In genomic region chr2:143806924-143807664, GRCm38 (mm10) we compare ENCODE assay signal across 15 mouse cellular contexts. TPM values are rescaled to one million over a fixed set of nuclear protein-coding genes. Genes with fewer than 3 reads are reported as not detected.
DNase-seq lines count a peak whose midpoint lies in the region; ATAC-seq and TF ChIP-seq lines count a peak whose summit lies in the region.
"Had no signal": no experiment of that assay in that cellular context is flagged by ENCODE, and none has a peak within 500 bp of the region (broad histone marks: within the 10 kb centered on the region; RNA-seq: fewer than 3 reads in every experiment).

No protein-coding gene starts in this region.

- H3K9me3 ChIP-seq in heart, postnatal 0 days (replicated peaks; ENCODE audit: control insufficient read depth, low read length) = no peaks in the 10 kb centered on the region
- H3K9me3 ChIP-seq in neural tube, embryonic 11.5 days (ENCODE audit: control insufficient read depth, low read length) = no peaks in the 10 kb centered on the region
- no peaks in the 10 kb centered on the region for H3K9me3 ChIP-seq in lung, embryonic 16.5 days (ENCODE audit: control insufficient read depth, low read length)
- H3K9me3 ChIP-seq in midbrain, embryonic 16.5 days (replicated peaks; ENCODE audit: control insufficient read depth, low read length, poor library complexity, severe bottlenecking) = no peaks in the 10 kb centered on the region
- H3K9me3 ChIP-seq: embryonic facial prominence, embryonic 13.5 days; liver, embryonic 15.5 days had no signal

- no peak for ATAC-seq in heart, postnatal 0 days (ENCODE audit: insufficient read depth, low read depth)
- 0 out of 2 replicates have a peak, but pooled peaks have one; percentile 60 for ATAC-seq in neural tube, embryonic 11.5 days (ENCODE audit: insufficient read depth, low FRiP score, low TSS enrichment)
- ATAC-seq in lung, embryonic 16.5 days (ENCODE audit: low read depth) = peak; percentile 79
- 0 out of 2 replicates have a peak, but pooled peaks have one; percentile 17 for ATAC-seq in midbrain, embryonic 16.5 days
- ATAC-seq: forebrain, embryonic 14.5 days had no signal

- no peak overlapping the region for H3K4me3 ChIP-seq in heart, postnatal 0 days (ENCODE audit: low read depth, low read length)
- no peak overlapping the region for H3K4me3 ChIP-seq in neural tube, embryonic 11.5 days (ENCODE audit: low read depth, low read length)
- no peak overlapping the region for H3K4me3 ChIP-seq in lung, embryonic 16.5 days (ENCODE audit: low read length)
- H3K4me3 ChIP-seq in midbrain, embryonic 16.5 days (ENCODE audit: low read depth, low read length) = no peak overlapping the region
- H3K4me3 ChIP-seq: embryonic facial prominence, embryonic 13.5 days; layer of hippocampus, adult 2 months; liver, embryonic 15.5 days had no signal

- no peak for TF ChIP-seq CTCF in heart, postnatal 0 days (IDR thresholded peaks at IDR 0.05; ENCODE audit: low read depth)

- intact Hi-C loops in heart, postnatal 10 days (cut with DNase I) = no loop called here

- no peaks in the 10 kb centered on the region for H3K36me3 ChIP-seq in heart, postnatal 0 days (replicated peaks; ENCODE audit: control insufficient read depth, insufficient read depth, low read length)
- H3K36me3 ChIP-seq in neural tube, embryonic 11.5 days (ENCODE audit: control insufficient read depth, insufficient read depth, low read length) = no peaks in the 10 kb centered on the region
- no peaks in the 10 kb centered on the region for H3K36me3 ChIP-seq in lung, embryonic 16.5 days (ENCODE audit: control insufficient read depth, insufficient read depth, low read length)
- H3K36me3 ChIP-seq in midbrain, embryonic 16.5 days (ENCODE audit: control insufficient read depth, insufficient read depth, low read length) = no peaks in the 10 kb centered on the region
- H3K36me3 ChIP-seq: embryonic facial prominence, embryonic 13.5 days; liver, embryonic 15.5 days had no signal

- H3K4me1 ChIP-seq in heart, postnatal 0 days (ENCODE audit: control insufficient read depth, insufficient read depth) = no peaks in the 10 kb centered on the region
- no peaks in the 10 kb centered on the region for H3K4me1 ChIP-seq in neural tube, embryonic 11.5 days (ENCODE audit: control insufficient read depth, insufficient read depth, low read length)
- no peaks in the 10 kb centered on the region; the same call in none of the 2 replicates for H3K4me1 ChIP-seq in lung, embryonic 16.5 days (replicated peaks; ENCODE audit: control insufficient read depth, insufficient read depth, low read length)
- H3K4me1 ChIP-seq in midbrain, embryonic 16.5 days (ENCODE audit: control insufficient read depth, insufficient read depth, low read length) = no peaks in the 10 kb centered on the region
- H3K4me1 ChIP-seq: embryonic facial prominence, embryonic 13.5 days; liver, embryonic 15.5 days had no signal

- no peak overlapping the region for H3K27ac ChIP-seq in heart, postnatal 0 days (ENCODE audit: low read depth)
- no peak overlapping the region for H3K27ac ChIP-seq in neural tube, embryonic 11.5 days (ENCODE audit: low read depth, low read length)
- H3K27ac ChIP-seq in lung, embryonic 16.5 days (ENCODE audit: low read length) = peak overlapping the region; percentile 79
- no peak overlapping the region for H3K27ac ChIP-seq in midbrain, embryonic 16.5 days (ENCODE audit: low read length)
- H3K27ac ChIP-seq: embryonic facial prominence, embryonic 13.5 days; layer of hippocampus, adult 2 months; liver, embryonic 15.5 days had no signal

- no peak for DNase-seq in heart, postnatal 0 days (ENCODE audit: low spot score)
- no peak for DNase-seq in heart, postnatal 10 days
- no peak for DNase-seq in neural tube, embryonic 11.5 days (ENCODE audit: low spot score)
- DNase-seq in neural tube, embryonic 10.5 days (ENCODE audit: extremely low spot score, low spot score) = no peak
- DNase-seq in cerebellum, postnatal 25 days = no peak
- no peak for DNase-seq in layer of hippocampus, adult 8-10 months (ENCODE audit: low spot score in 2 of 2)
- DNase-seq: cerebellum, adult 9-11 months; gastrocnemius, postnatal 10 days; right cerebral cortex, postnatal 25 days had no signal

- no peaks in the 10 kb centered on the region for H3K27me3 ChIP-seq in heart, postnatal 0 days (ENCODE audit: control insufficient read depth, insufficient read depth, low read length)
- H3K27me3 ChIP-seq in neural tube, embryonic 11.5 days (ENCODE audit: control insufficient read depth, insufficient read depth, low read length) = no peaks in the 10 kb centered on the region
- no peaks in the 10 kb centered on the region for H3K27me3 ChIP-seq in lung, embryonic 16.5 days (ENCODE audit: control insufficient read depth, insufficient read depth, low read depth, low read length)
- no peaks in the 10 kb centered on the region for H3K27me3 ChIP-seq in midbrain, embryonic 16.5 days (ENCODE audit: control insufficient read depth, insufficient read depth, low read depth, low read length)
- H3K27me3 ChIP-seq: embryonic facial prominence, embryonic 13.5 days; liver, embryonic 15.5 days had no signal

- H3K9ac ChIP-seq in heart, postnatal 0 days (replicated peaks; ENCODE audit: low read depth, low read length) = no peak overlapping the region
- no peak overlapping the region for H3K9ac ChIP-seq in neural tube, embryonic 11.5 days (ENCODE audit: low read length)
- no peak overlapping the region for H3K9ac ChIP-seq in lung, embryonic 16.5 days (ENCODE audit: low read length)
- H3K9ac ChIP-seq in midbrain, embryonic 16.5 days (ENCODE audit: low read depth, low read length) = no peak overlapping the region
- H3K9ac ChIP-seq: embryonic facial prominence, embryonic 13.5 days; liver, embryonic 15.5 days had no signal

- 55% methylated on average over 9 of the region's 9 CpGs for WGBS in heart, postnatal 0 days
- 71% methylated on average over 9 of the region's 9 CpGs for WGBS in neural tube, embryonic 11.5 days
- WGBS in lung, embryonic 16.5 days = 53% methylated on average over 9 of the region's 9 CpGs
- 44% methylated on average over 9 of the region's 9 CpGs for WGBS in midbrain, embryonic 16.5 days

- no peak for TF ChIP-seq EP300 in heart, postnatal 0 days (IDR thresholded peaks at IDR 0.05; ENCODE audit: low read depth)

- 0 out of 2 replicates have a peak overlapping the region, but pooled peaks have one; percentile 3 for H3K4me2 ChIP-seq in heart, postnatal 0 days (ENCODE audit: low read depth, low read length)
- no peak overlapping the region for H3K4me2 ChIP-seq in neural tube, embryonic 11.5 days (ENCODE audit: low read depth)
- H3K4me2 ChIP-seq in lung, embryonic 16.5 days (ENCODE audit: low read depth, low read length) = peak overlapping the region; percentile 15
- no peak overlapping the region for H3K4me2 ChIP-seq in midbrain, embryonic 16.5 days (ENCODE audit: low read length)
- H3K4me2 ChIP-seq: embryonic facial prominence, embryonic 13.5 days; liver, embryonic 15.5 days had no signal

RNA-seq across cellular contexts. Expression of gene Bfsp1, which starts 55.9 kb away (rescaled TPM):
- total RNA-seq in heart, postnatal 0 days (2014; rRNA removed; ENCODE audit: low replicate concordance) = 0.23 and 0.70 TPM in 2 replicates
- polyA plus RNA-seq in heart, postnatal 0 days (2015; fragmentation: Nextera tagmentation; extraction: Ambion mirVana) = 1.1 and 1.3 TPM in 2 replicates
- under 1 TPM; 0.62 to 0.82 TPM for total RNA-seq in heart, postnatal 10 days (2021)
- 0.82 and 0.97 TPM in 2 replicates for polyA plus RNA-seq in neural tube, embryonic 11.5 days (2014; fragmentation: Nextera tagmentation; extraction: Ambion mirVana)
- 1.6 and 2.2 TPM in 2 replicates for polyA plus RNA-seq in lung, embryonic 16.5 days (2015; fragmentation: Nextera tagmentation; extraction: Ambion mirVana)
- 1.7 and 2.0 TPM in 2 replicates for polyA plus RNA-seq in midbrain, embryonic 16.5 days (2015; fragmentation: Nextera tagmentation; extraction: Ambion mirVana)
- 1 to 10 TPM; 1.2 to 3.0 (median 1.9) TPM for total RNA-seq in layer of hippocampus, adult 8-10 months (2022)

Comparison
In these comparisons a context has a peak if more than half of its experiments do, and no peak if none do; other contexts are left out.
1. H3K4me2 ChIP-seq: peak in heart, postnatal 0 days (single experiment) and lung, embryonic 16.5 days (single experiment); none in neural tube, embryonic 11.5 days (single experiment) and midbrain, embryonic 16.5 days (single experiment).